Mouse (Mus musculus): ENCODE results near the gene Fam189a1. TPM values are rescaled to one million over a fixed set of nuclear protein-coding genes. Genes with fewer than 3 reads are reported as not detected.

Gene Fam189a1
- polyA plus RNA-seq (2016; fragmentation: Nextera tagmentation; extraction: Ambion mirVana): 0.18 and 0.23 TPM in 2 replicates

DNA sequence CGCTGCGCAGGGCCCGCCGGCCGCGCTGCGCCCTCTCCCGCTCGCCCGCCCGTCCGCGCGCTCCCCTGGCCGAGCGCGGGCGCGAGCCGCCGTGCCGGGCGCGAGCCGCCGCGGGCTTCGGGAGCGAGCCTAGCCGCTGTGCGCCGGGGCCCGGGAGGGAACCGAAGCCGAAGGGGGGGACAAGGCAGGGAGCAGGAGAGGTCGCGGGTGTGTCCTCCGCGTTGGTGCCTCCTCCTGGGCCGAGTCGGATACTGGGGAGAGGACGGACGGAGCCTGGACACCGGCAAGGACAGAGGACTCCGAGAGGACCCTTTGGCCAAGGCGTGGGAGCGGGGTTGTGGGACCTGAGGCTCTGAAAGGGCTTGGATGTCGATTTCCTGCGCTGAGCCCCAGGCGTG, at the start of gene Fam189a1:
TSS of gene Fam189a1 (minus strand) at position 57 of the 398 bp plus-strand sequence.
- Histone ChIP-seq H3K9me3 (replicated peaks) (no peaks in the 10 kb centered on the region), H3K4me3 (peak within 1 kb of the TSS; percentile 72), H3K4me1 (peaks cover 14% of the 10 kb centered on the region), H3K27ac (peak within 1 kb of the TSS; percentile 71), H3K27me3 (ENCODE audit: low read depth, poor library complexity, severe bottlenecking) (peaks cover 59% of the 10 kb centered on the region), H3K36me3 (no peaks in the 10 kb centered on the region)
- peak; percentile 71 for DNase-seq (ENCODE audit: low spot score)
- WGBS: 5% methylated on average over 50 of the region's 50 CpGs

DNA sequence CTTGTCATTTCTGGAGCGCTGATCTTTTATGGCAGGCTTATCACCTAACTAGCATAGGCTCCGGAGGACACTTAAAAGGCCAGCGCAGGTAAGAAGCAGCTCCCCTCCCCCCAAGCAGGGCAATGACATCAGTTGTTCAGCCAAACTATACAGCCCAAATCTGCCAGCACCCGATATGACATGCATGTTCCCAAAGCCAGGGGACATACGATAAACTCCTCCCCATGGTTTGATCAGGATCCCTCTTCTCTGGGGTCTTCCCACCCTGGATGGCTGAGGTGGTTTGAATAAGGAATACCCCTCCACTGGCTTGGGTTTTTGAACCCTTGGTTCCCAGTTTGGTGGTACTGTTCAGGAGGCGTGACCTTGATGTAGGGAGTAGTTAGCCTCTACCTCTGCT, 49.7 kb upstream of the Fam189a1 start:
- no peak overlapping the region for H3K27ac ChIP-seq
- no peaks in the 10 kb centered on the region for H3K9me3 ChIP-seq (replicated peaks)
- H3K36me3 ChIP-seq: no peaks in the 10 kb centered on the region
- peak; percentile 19 for DNase-seq (ENCODE audit: low spot score)
- H3K4me3 ChIP-seq: no peak overlapping the region
- 90% methylated on average over 6 of the region's 6 CpGs for WGBS
- no peaks in the 10 kb centered on the region for H3K4me1 ChIP-seq
- no peaks in the 10 kb centered on the region for H3K27me3 ChIP-seq (ENCODE audit: low read depth, poor library complexity, severe bottlenecking)

DNA sequence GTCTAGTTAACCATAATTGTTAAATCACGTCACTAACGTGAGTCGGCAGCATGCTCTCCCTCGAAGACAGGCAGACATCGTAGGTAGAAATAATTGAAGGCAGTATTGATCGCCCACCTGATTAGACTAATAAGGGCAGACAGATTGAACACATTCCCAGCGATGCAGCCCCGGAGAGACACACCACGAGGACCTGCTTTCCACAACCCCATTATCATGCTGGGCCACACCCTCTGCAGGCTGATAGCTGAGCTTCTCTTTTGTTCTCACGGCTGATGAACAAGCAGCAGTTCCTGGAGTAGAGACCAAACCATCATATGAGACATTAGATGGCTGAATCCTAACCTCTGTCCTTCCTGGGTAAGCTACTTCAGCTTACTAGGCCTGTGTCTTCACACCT, 46.3 kb upstream of the Fam189a1 start:
- Histone ChIP-seq H3K27me3 (ENCODE audit: low read depth, poor library complexity, severe bottlenecking) (no peaks in the 10 kb centered on the region), H3K4me3 (no peak overlapping the region), H3K36me3 (no peaks in the 10 kb centered on the region), H3K9me3 (replicated peaks) (no peaks in the 10 kb centered on the region), H3K4me1 (no peaks in the 10 kb centered on the region), H3K27ac (no peak overlapping the region)
- 91% methylated on average over 10 of the region's 10 CpGs for WGBS
- DNase-seq (ENCODE audit: low spot score): no peak

DNA sequence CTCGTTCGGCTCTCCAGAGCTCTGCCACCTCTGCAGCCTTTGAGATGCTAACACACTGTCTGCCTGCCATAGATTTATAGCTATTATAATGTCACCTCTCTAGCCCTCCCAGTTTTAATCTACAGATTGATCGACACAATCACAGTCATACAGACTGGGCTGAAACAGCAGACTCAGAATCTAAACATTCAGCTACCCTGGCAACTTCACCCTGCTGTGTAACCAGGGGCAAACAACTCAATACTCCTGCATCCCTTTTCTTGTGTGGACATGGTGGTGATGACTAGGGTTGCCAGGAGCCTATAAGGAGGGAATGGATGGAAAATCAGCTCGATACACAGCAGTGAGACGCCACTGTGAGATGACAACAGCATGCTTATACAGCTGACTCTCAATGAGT, 24.3 kb upstream of the Fam189a1 start:
- Histone ChIP-seq H3K4me3 (no peak overlapping the region), H3K4me1 (no peaks in the 10 kb centered on the region), H3K27me3 (ENCODE audit: low read depth, poor library complexity, severe bottlenecking) (no peaks in the 10 kb centered on the region), H3K9me3 (replicated peaks) (no peaks in the 10 kb centered on the region), H3K36me3 (no peaks in the 10 kb centered on the region), H3K27ac (no peak overlapping the region)
- DNase-seq (ENCODE audit: low spot score): no peak
- 63% methylated on average over 5 of the region's 5 CpGs for WGBS

DNA sequence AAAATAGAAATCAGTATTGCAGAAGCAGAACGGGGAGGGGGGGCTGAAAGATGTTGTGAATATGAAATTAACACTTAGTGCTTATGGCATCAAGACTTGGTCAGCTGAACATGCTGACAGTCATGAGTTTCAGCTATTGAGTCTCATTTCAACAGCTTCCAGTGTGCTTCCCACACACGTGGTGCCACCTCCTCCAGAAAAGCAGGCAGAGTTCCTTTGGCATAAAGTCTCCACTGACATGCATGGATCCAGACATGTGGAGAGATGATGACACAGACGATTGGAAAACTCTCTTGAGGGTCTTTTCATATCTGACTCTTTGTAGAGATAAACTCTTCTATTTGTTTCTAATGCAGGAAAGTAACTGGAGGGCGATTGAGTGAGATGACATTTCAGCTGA, 14.4 kb upstream of the Fam189a1 start:
- Histone ChIP-seq H3K36me3 (no peaks in the 10 kb centered on the region), H3K4me3 (no peak overlapping the region), H3K27ac (no peak overlapping the region), H3K4me1 (no peaks in the 10 kb centered on the region), H3K27me3 (ENCODE audit: low read depth, poor library complexity, severe bottlenecking) (no peaks in the 10 kb centered on the region), H3K9me3 (replicated peaks) (no peaks in the 10 kb centered on the region)
- 89% methylated on average over 4 of the region's 4 CpGs for WGBS
- DNase-seq (ENCODE audit: low spot score): no peak

DNA sequence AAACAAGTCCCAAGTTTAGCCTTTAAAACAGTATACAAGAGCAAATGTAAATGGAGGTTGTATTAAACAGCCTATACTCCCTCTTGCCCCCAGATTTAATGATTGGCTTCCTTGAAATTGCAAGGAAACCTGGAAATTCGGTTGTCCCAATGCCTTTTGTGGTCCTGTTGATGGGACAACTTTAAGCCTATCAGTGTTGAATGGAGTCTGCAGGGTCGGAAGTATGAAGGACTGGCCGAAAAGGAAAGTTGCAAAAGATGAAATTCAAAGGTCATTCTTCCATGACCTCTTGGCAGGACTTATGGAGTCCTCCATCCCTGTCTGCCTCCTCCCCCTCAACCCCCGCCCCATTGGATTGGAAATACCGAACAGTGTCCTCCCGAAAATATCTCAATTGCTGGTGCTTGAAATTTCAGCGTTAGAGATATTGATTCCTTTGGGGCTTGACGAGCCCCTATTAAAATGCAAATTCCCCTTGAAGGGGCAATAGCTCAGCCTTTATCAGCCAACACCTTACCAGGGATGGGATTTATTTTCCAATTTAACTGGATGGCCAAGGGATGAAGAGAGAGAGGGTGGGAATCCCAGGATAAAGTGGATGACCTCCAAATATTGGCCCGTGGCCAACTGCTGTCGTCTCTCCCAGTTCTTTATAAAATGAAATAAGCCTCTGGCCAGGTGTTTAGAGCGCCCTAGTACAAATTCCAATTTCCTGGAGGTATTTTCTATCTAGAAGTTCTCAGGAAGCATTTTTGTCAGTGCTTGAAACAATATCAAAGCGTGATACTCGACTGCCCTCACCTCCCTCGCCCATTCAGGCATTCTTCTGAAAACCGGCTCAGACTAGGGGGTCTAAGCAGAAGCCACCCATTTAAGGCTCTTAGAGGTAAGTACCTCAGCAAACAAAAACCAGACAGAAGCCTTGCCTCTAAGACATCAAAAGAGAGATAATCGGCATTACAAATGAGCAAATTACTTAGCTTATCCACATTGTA, 958 bp upstream of the Fam189a1 start:
- H3K36me3 ChIP-seq: no peaks in the 10 kb centered on the region
- peaks cover 59% of the 10 kb centered on the region for H3K27me3 ChIP-seq (ENCODE audit: low read depth, poor library complexity, severe bottlenecking)
- H3K4me3 ChIP-seq: peak overlapping the region; percentile 72
- no peak overlapping the region for H3K27ac ChIP-seq
- H3K9me3 ChIP-seq (replicated peaks): no peaks in the 10 kb centered on the region
- WGBS: 17% methylated on average over 16 of the region's 16 CpGs
- H3K4me1 ChIP-seq: peaks cover 14% of the 10 kb centered on the region
- DNase-seq (ENCODE audit: low spot score): no peak

DNA sequence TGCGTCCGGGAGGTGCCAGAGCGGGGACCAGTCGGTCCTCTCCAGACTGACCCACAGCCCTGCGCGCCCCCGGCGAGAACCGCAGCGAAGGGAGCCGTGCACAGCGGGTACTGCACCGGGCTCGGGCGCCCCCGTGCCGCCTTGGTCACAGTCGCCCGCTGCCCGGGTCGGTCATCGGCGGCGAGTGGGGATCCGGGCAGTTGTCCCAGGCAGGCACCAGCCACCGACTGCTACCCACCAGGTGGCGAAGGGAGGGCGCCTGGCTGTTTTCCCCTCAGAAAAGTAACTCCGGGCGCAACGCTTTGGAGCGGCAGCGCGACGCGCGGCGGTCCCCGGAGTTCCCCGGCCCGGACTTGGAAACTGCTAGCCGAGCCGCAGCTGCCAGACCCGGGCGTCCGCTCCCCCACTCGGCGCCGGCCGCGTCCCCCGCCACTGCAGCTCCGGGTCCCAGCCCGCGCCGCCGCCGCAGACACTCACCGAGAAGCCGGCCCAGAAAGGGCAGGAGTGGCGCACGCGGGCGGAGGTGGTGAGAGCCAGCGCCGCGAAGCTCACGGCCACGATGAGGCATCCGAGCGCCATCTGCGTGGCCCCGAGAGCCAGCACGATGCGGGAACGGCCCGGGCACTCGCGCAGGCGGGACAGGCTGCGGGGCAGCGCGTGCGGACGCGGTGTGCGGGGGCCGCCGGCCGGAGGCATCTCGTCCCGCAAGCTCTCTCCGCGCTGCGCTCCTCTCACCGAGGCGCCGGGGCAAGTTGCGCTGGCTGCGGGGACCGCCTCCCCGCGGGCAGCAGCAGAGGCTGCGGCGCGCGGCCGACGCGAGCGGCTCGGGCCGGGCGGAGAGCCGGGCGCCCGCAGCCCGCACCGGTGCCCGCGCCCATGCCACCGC, 499 bp downstream of the Fam189a1 start:
- H3K4me1 ChIP-seq: peaks cover 14% of the 10 kb centered on the region
- peak overlapping the region; percentile 72 for H3K4me3 ChIP-seq
- peak; percentile 72 for DNase-seq (ENCODE audit: low spot score)
- WGBS: under 1% methylated on average over 122 of the region's 122 CpGs
- peak overlapping the region; percentile 71 for H3K27ac ChIP-seq
- H3K9me3 ChIP-seq (replicated peaks): no peaks in the 10 kb centered on the region
- H3K36me3 ChIP-seq: no peaks in the 10 kb centered on the region
- H3K27me3 ChIP-seq (ENCODE audit: low read depth, poor library complexity, severe bottlenecking): peaks cover 59% of the 10 kb centered on the region

DNA sequence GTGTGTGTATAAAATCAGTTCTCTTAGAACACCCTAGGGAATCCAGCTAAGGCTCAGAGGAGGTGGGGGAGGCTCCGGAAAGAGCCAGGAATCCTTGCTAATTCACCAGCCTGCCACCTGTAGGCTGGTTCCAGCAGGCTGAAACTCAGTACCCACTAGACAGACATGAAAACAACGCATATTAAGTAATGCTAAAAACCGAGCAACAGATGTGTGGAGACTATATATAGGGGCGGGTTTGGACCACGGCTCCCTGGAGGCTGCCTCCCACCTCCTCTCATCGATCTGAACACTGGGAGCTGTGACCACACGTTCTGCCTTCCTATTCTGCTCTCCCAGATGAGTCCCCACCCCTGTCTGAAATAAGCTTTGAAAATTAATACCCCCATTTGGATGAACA, 1.8 kb downstream of the Fam189a1 start:
- no peak for DNase-seq (ENCODE audit: low spot score)
- Histone ChIP-seq H3K36me3 (no peaks in the 10 kb centered on the region), H3K27ac (no peak overlapping the region), H3K4me1 (peaks cover 14% of the 10 kb centered on the region), H3K27me3 (ENCODE audit: low read depth, poor library complexity, severe bottlenecking) (peaks cover 59% of the 10 kb centered on the region), H3K9me3 (replicated peaks) (no peaks in the 10 kb centered on the region), H3K4me3 (no peak overlapping the region)
- WGBS: 22% methylated on average over 7 of the region's 7 CpGs

DNA sequence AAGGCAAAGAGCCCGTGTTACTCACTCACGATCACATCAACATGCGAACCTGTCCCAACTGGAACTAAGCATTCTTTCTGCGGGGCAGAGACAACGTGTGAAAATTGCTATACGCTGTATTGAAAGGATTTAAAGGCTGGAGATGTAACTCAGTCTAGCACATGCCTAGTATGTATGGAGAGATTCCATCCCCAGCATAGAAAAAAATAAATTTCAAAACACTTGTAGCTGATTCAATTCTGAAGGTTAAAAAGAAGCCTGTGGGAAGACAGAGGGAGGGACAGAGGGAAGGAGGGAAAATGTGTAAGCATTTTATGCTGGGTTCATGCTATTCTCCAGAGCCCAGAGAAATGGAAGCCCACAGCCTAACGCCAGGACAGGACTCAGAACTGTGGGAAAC, 2.5 kb downstream of the Fam189a1 start:
- H3K27ac ChIP-seq: no peak overlapping the region
- H3K4me1 ChIP-seq: peaks cover 14% of the 10 kb centered on the region
- H3K27me3 ChIP-seq (ENCODE audit: low read depth, poor library complexity, severe bottlenecking): peaks cover 57% of the 10 kb centered on the region
- H3K36me3 ChIP-seq: no peaks in the 10 kb centered on the region
- H3K9me3 ChIP-seq (replicated peaks): no peaks in the 10 kb centered on the region
- WGBS: 75% methylated on average over 7 of the region's 7 CpGs
- no peak for DNase-seq (ENCODE audit: low spot score)
- no peak overlapping the region for H3K4me3 ChIP-seq

DNA sequence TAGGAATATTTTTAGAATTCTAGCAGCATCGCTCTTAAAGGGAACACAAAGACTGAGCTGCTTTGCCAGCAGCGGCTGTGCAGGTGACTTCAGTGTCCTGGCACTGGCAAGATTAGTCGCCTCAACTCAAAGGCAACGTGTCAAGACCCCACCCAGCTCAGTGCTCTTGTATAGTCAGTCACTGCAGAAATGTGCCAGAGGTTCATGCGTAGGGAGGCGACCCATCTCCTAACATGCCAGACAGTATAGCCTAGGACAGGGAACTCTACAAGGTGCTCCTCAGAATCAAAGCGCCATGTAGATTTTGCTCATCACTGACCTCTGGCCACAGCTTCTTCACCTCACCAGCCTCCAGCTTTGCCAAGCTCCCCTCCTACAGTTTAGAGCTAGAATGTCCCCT, 4.8 kb downstream of the Fam189a1 start:
- no peaks in the 10 kb centered on the region for H3K36me3 ChIP-seq
- no peak for DNase-seq (ENCODE audit: low spot score)
- no peaks in the 10 kb centered on the region for H3K9me3 ChIP-seq (replicated peaks)
- 91% methylated on average over 7 of the region's 7 CpGs for WGBS
- H3K4me1 ChIP-seq: peaks cover 10% of the 10 kb centered on the region
- H3K4me3 ChIP-seq: no peak overlapping the region
- H3K27me3 ChIP-seq (ENCODE audit: low read depth, poor library complexity, severe bottlenecking): peaks cover 34% of the 10 kb centered on the region
- H3K27ac ChIP-seq: no peak overlapping the region

DNA sequence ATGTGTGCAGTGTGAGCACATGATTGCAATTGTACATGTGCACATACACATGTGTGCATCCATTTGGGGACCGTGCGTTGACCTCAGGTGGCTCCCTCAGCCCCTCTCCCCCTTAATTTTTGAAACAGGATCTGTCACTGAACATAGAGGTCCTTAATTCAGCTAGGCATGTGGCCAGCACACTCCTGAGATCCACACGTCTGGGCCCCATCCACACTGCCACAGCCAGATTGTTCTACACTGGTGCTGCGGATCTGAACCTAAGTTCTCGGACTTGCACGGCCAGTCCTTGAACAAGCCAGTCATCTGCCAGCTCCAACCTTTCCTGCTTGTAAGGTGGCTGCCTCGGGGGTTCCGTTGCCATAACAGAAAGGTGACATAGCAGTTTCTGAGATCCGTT, 7.3 kb downstream of the Fam189a1 start:
- WGBS: 87% methylated on average over 9 of the region's 9 CpGs
- Histone ChIP-seq H3K9me3 (replicated peaks) (no peaks in the 10 kb centered on the region), H3K27ac (no peak overlapping the region), H3K4me3 (no peak overlapping the region), H3K27me3 (ENCODE audit: low read depth, poor library complexity, severe bottlenecking) (peaks cover 12% of the 10 kb centered on the region), H3K4me1 (no peaks in the 10 kb centered on the region), H3K36me3 (no peaks in the 10 kb centered on the region)
- no peak for DNase-seq (ENCODE audit: low spot score)

DNA sequence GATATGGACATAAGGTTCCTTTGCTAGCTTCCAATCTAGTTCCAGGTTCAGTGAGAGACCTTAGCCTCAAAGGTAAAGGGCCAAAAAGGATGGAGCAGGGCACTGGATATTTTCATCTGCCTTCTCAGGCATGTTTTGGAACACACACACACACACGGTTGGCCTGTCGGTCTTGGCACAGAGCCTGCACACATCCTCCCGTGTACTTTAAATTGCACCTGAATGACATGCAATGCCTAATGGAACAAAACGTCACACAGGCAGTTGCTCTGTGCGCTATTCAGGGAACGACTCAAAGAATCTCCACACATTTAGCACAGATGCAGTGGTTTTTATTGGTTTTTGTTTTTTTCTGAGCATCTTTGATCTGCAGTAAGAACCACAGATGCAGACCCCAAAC, 11.5 kb downstream of the Fam189a1 start:
- no peak overlapping the region for H3K27ac ChIP-seq
- H3K27me3 ChIP-seq (ENCODE audit: low read depth, poor library complexity, severe bottlenecking): no peaks in the 10 kb centered on the region
- 85% methylated on average over 6 of the region's 6 CpGs for WGBS
- H3K36me3 ChIP-seq: no peaks in the 10 kb centered on the region
- no peaks in the 10 kb centered on the region for H3K4me1 ChIP-seq
- DNase-seq (ENCODE audit: low spot score): no peak
- H3K9me3 ChIP-seq (replicated peaks): no peaks in the 10 kb centered on the region
- no peak overlapping the region for H3K4me3 ChIP-seq

Data from limb, embryonic 10.5 days (tissue).